Mouse (Mus musculus): Measurements from ENCODE around the gene Dcaf12.

Gene Dcaf12

DNA sequence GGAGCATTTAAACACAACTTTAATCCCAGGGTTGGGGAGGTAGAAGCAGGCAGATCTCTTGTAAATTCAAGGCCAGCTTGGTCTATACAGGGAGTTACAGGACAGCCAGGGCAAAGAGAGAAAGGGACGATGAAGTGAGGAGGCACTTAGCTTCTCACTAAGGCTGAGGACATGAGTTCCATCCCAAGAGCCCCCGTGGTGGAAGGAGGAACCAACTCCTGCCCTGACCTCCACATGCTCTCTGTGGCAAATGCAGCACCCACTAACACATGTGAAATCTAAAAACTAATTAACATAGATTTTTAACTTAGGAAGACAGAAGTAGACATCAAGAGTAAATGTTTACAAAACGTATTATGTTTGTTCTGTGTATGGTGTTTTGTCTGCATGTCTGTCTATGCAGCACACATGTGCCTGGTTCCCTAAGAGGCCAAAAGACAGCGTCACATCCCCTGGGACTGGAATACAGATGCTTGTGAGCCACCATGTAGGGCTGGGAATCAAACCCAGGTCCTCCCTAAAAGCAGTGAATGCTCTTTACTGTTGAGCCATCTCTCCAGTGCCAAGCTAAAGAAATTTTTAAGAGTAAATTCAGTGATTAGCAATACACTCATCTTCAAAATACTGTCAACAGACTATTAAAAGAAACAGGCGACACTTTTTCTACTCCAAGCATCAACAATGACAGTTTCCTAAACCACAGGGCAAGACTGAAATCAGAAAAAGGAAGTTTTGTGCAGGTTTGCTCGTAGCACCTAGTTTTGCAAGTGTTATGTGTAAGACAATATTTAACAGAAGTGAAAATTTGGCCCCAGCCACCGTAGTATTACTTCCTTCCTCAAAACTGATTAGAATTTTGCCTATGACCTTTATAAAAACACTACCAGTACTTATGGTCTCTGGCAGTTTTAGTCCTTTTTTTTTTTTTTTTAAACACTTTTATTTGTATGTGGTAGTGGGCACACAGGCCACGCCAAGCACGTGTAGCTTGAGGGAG, 3.8 kb downstream of the Dcaf12 start:
- DNase-seq (ENCODE audit: extremely low spot score, low spot score): no peak

DNA sequence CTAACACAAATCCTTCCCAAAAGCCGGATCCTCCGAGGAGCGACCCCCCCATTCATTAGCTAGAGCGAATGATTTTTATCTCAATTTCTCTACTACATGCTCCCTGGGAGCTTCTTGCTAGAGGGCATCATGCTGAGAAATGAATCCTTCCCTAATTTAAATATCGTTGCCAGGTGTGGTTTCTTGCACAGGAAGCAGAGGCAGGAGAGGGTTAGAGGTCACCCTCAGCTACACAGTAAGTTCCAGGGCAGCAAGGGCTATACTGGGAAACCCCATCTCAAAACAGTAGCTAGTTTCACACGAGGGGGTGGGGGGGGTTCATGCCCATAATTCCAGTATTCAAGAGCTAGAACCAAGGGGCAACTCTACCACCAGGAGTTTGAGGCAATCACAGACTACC, 7.3 kb downstream of the Dcaf12 start:
- DNase-seq (ENCODE audit: extremely low spot score, low spot score): no peak

DNA sequence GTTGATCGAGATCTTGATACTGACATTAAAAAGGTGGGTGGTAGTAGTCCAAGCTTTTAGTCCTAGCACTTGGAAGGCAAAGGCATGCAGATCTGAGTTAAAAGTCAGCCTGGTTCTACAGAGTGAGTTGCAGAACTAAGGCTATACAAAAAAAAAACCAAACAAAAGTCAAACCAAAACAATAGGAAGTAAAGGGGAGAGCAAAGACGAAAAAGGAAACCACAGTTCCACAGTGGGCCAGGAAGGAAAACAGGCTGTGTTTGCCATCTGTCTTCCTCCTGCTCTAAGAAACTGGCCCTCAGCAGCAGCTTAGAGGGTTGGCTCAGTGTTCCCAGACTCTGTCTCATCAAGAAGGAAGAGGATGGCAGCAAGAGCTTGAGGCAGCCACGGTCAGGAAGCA, 10.4 kb downstream of the Dcaf12 start:
- DNase-seq (ENCODE audit: extremely low spot score, low spot score): no peak

DNA sequence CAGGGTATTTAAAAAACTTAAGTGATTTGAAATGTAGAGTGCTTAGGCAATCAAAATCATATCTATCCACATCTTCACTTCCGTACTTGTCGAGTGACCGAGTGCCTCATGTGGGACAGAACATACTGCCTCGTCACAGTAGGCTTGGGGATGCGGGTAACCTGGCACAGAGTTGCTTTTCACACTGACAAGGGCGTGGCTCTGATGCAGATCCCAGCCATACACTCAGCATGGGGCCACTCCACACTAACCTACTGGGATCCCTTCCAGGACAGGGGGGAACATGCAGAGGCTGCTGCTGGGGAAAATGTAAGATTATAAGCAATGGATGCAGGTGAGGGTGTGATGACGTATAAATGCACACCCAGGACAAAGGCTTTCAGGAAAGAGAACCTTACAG, 11.0 kb downstream of the Dcaf12 start:
- DNase-seq (ENCODE audit: extremely low spot score, low spot score): no peak

DNA sequence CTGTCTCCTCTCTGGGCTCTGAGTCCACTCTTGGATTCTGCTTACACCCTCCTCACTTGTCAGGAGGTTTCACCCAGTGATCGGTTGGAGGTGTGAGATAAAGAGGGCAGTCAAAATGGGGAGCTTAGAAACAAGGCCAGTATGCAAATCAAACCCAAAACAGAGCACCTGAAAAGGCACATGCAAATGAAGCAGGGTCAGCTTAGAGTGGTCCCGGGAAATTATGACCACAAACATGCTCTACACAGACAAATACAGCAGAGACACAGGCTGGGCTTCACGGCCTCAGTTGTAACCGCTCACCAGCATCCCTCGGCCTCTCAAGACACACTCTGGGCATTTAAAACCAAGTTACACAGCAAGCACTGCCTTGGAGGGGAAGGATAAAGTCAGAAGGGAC, 15.7 kb downstream of the Dcaf12 start:
- no peak for DNase-seq (ENCODE audit: extremely low spot score, low spot score)

DNA sequence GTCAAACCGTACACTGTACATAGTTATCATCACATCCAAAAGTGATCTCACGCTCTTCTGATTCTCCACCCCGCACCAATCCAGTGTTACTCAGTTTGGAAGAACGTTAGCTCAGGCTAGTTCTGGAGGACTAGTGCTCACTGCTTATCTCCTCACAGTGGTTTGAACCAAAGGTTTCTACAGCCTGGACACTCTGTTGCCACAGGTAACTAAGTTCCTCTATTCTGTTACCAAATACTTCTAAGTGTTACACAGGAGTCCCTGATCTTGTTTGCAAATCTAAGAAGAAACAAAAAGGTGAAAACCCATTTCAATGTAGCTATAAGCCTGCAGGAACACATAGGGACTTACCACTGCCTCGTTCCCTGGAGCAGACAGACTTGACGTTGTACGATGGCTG, 18.7 kb downstream of the Dcaf12 start:
- DNase-seq (ENCODE audit: extremely low spot score, low spot score): no peak

DNA sequence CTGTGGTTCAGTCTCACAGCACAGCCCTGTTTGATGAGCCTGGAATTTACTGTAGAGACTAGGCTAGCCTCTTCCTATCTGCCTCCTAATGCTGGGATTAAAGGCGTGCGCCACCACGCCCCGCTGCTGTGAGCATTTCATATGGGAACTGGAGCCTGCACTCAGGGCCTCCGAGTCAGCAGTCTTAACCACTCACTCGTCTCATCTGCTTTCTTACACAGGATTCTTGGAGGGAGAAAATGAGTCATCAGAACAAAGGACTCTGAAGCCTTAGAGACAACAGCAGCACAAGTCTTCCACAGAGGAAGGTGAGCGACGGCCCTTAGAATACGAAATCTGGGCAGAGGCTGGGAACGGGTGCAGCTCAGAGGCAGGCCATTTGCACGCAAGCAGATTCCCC, 19.2 kb downstream of the Dcaf12 start:
- no peak for DNase-seq (ENCODE audit: extremely low spot score, low spot score)

DNA sequence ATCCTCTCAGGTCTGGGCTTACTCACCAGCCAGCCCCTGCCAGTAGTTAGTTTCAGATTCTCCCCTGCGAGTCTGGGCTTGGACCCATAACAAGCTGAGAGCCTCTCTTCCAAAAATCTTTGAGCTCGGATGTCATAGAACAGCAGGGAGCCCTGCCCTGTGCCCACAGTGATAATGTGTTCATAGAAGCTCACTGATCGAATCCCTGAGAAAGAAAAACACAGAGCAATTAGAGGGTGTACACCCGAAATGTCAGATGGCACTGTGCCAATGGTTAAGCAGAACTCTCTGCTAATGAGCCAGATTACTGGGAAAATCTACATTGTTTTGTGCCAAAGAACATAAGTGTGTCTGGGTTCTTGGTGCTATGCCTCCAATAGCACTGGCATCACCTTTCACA, 20.8 kb downstream of the Dcaf12 start:
- DNase-seq (ENCODE audit: extremely low spot score, low spot score): no peak

DNA sequence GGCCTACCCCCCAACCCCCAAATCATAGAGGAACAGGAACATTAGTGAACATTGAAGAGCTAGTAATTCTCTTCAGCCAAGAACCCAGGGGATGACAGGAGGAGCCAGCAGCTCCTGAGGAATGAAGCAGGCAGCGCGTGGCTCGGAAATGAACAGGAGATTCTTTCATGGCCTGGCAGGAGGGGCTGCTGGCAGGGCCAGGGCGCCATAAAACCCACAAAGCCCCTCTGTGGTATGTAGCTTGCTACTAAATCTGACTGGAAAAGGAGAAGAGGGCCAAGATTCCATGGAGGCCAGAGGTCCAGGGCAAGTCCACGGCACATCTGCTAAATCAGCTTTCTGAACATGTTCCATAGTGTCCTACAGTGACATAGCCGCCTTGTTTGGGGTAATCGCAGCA, 24.9 kb downstream of the Dcaf12 start:
- DNase-seq (ENCODE audit: extremely low spot score, low spot score): no peak

DNA sequence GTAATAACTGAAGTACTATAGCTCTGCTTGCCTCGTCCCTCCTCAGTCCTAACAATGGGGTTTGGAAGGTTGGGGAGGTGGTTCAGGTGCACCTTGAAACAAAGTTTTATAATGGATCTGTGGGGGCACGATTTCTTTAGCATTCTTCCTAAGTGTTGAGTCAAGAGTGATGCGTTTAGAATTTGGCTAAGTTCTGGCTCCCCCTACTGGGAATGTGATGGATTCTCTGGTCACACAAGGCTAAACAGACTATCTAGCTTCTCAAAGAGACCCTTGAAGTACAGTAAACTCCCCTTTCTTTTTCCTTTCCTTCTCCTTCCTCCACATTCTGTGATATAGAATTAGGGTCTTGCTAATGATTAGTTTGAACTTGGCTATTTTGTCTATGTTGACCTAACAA, 28.3 kb downstream of the Dcaf12 start:
- DNase-seq (ENCODE audit: extremely low spot score, low spot score): no peak

DNA sequence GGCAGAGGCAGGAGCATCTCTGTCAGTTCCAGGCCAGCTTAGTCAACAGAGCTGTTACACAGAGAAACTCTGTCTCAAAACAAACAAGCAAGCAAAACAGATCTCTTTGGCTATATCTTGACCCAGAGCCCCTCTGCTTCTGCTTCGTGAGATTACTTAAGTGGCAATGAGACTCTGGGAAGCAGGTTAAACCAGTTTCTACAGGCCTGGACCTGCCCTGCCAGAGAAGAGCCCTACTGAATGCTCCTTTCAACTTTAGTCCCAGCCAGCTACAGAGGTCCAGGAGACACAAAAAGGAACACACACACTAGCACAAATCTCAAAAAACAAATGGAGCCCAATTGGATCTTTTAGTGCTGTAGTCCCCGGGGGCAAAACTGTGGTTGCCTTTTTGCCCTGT, 30.6 kb downstream of the Dcaf12 start:
- no peak for DNase-seq (ENCODE audit: extremely low spot score, low spot score)

DNA sequence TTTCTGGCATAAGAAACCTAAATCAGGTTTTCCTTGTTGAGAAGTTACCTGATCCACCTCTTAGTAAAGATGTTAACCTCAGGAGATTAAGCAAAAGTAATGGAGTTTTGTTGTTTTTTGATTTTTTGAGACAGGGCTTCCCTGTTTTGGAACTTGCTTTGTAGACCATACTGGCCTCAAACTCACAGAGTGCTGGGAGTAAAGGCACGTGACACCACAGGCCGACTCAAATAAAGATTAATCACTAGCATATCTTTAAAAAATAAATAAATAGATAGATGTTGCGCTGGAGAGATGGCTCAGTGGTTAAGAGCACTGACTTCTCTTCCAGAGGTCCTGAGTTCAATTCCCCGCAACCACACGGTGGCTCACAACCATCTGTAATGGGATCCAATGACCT, 38.8 kb downstream of the Dcaf12 start:
- DNase-seq (ENCODE audit: extremely low spot score, low spot score): no peak

DNA sequence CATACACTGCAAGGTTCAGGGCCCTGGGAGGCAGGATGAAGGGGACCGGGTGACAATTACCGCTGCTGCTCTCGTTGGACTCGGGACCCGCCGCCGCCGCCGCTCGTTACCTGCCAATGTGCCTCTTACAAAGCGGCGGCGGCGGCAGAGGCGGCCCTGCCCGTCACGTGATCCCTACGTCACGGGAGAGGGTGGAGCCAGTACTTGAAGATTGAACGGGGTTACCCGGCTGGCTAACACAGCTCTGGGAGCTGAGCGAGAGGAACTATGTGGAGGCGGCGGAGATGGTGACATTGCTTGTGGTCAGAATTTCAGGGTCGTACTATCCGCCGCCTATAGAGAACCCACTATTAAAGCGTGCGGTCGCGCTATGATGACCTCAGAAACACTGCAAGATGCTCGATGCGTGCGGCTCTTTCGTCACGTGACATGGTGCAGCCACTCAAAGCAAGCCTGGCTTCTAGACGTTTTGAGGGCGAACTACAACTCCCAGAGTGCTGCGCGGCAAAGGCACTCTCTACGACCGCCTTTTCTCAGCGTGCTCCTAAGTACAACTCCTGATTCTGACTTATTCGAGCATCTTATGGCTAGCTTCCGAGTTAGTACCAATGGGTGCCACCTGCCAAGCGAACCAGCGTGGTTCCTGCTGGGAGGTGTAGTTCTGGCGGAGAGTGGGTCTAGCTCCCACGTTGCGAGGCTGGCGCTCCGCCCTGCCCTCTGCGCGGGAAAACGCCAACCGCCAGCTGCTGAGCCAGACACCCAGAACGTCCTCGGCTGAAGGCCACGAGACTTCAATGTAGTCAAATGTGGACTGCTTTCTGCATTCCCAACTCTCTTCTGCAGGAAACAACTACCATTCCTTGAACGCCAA, 39.5 kb downstream of the Dcaf12 start, which contains the start of gene Ubap2:
Gene Ubap2 (minus strand): TSS at position 165 of the 871 bp plus-strand sequence.
- DNase-seq (ENCODE audit: extremely low spot score, low spot score): peak; percentile 97

DNA sequence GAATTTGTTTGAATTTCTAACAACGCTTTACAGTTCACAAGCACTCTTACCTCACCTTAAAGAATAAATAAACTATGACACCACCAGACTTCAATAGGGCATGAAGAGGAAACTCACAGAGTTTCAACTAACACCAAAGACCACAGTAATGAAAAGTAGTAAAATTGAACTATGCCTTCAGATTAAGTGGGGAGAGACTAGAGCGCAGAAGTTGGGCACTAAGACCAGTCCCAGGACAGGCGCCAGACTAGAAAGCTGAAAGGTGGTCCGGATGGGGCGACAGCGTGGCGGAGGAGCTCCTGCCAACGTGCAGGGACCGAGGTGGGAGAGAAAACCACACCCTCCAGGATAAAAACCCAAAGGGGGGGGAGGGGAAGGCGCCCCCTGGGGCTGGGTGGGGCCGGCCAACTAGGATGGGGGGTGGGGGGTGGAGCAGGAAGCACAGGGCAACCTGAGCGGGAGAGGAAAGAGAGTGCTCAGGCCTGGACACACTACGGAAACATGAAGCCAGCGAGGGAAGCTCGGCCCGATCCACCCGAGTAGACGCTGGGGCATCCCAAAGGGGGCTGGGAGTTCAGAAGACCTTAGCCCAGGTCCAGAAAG, 40.2 kb downstream of the Dcaf12 start:
- DNase-seq (ENCODE audit: extremely low spot score, low spot score): no peak

DNA sequence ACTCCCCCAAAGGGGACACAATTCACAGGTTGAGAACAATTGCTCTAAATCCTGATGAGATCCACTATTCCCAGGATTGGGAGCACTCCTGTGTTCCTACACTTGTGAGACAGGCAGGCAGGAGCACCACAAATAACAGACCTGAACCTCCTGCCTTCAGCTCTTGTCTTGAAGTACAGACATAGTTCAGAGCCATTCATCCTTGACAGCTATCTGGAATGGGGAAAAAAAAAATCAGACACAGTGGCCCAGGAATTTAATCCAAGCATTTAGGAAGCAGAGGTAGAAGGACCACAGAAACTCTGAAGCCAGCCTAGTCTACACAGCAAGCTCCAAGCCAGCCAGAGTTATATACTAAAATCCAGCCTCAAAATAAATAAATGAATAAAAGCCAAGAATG, 46.6 kb downstream of the Dcaf12 start:
- DNase-seq (ENCODE audit: extremely low spot score, low spot score): no peak

DNA sequence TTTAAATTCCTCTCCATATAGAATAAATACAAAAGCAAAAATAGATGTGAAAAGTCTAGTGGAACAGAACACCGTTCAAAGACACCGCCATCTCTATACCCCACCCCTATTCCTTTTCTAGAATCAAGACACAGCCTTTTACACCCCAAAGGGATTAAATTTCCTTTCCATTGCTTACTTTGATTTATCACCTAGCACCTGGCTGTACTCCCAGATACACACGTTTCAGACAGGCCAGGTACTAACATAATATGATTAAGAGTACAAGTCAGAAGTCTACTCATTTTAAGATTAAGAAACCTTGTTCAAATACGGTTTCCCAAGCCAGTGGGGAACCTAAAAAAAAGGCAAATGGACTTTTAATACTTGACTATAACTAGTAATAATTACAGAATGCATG, 48.3 kb downstream of the Dcaf12 start:
- DNase-seq (ENCODE audit: extremely low spot score, low spot score): no peak

DNA sequence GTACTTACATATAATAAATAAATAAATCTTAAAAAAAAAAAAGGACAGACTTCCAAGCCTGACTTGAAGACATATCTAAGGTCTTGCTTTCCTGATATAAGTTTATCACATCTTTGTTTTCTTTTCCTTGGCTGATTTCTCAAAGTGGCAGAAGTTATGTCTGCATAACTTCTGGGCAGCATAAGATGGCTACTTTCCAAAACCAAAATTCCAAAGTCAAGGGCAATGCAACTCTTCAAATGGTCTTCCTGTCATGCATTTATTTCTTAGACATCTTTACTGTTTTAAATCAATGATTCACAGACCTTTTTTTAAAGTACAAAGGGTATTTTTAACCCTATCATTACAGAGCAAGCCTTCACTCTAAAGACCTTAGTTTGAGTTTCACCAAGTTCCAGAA, 54.0 kb downstream of the Dcaf12 start:
- DNase-seq (ENCODE audit: extremely low spot score, low spot score): no peak

DNA sequence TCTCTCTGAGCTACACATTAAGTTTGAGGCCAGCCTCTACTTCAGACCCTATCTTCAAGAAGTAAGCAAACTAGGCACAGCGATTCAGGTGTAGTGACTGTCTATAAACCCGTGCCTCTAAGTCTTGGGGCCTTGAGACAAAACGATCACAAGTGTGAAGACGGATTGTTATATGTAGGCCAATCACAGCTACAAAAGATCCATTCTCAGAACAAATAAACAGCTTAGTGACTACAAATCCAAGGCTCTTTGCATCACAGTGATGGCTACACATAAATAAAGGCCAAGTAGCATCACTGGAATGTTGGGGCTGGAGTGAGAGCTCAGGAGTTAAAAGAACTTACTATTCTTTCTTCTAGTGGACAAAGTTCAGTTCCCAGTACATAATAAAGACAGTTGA, 55.7 kb downstream of the Dcaf12 start:
- no peak for DNase-seq (ENCODE audit: extremely low spot score, low spot score)

DNA sequence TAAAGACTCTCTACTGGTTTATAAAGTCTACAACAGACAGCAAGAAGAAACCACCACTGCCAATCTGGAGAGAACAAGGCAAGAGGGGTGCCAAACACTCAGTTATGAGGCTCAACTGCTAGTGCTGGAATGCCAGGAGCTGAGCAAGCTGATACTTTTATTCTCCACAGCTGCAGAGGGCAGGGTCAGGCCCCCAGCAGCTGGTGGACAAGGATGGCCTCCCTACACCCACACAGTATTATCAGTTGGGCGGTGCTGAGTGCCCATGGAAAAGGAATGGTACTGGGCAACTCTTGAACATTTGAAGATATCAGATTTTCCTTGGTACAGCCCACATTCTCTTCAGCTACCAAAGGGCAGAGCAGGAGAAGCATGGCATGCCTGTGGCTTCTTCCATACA, 56.9 kb downstream of the Dcaf12 start:
- no peak for DNase-seq (ENCODE audit: extremely low spot score, low spot score)

DNA sequence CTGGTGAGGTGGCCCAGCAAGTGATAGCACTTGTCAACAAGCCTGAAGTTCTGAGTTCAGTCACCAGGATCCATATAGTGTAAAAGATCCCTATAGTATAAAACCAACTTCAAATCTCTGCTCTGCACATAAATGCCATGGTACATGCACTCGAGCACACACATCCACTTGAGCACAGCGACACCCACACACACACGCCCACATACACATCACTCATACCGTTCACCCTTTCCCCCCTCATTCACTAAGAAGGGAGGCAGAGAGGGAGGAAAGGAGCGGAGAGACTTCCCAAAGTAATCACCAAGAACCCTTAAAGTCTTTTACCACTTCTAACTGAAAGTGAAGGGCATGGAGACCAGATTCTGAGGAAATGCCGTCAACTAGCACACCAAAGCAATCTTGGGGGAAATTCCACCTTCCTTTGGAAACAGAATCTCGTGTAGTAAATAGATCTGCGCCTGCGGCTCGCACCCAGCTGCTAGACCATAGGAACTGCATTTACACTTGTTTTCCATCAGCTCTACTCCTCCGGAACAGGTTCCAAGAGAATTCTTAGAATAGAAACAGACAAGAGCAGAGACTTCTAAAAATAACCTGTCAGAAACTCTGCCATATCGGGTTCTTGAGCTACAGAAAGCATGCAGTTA, 59.0 kb downstream of the Dcaf12 start:
- no peak for DNase-seq (ENCODE audit: extremely low spot score, low spot score)

DNA sequence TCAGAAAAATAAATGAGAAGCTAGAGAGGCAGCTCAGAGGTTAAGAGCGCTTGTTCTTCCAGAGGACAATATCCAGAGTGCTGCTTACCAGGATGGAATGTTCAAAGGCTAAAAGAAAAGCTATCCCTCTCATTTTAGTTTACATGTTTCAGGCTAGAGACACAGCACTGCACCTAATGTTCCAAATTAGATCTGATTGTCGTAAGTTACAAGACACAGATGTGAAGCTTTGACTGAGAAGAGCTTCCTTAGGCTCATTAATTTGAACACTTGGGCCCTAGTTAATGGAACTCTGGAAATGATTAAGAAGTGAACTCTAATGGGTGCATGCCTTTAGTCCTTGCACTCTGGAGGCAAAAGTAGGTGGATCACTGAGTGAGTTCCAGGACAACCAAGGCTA, 60.9 kb downstream of the Dcaf12 start:
- DNase-seq (ENCODE audit: extremely low spot score, low spot score): no peak

Measured in neural tube, embryonic 10.5 days (tissue).